Mouse (Mus musculus) liver, embryonic 16.5 days (tissue): ENCODE results near the gene Noto. TPM values are rescaled to one million over a fixed set of nuclear protein-coding genes. Genes with fewer than 3 reads are reported as not detected.
A peak's percentile ranks its signal among the peaks of the same experiment; 100 is the strongest.

Source experiments
- ATAC-seq: fragments of 200-750 bp; cut with Nextera tagmentation; 2 replicates; pipeline ENCODE4 v1.8.0; 2017; ENCODE audit warnings: low read depth, mild to moderate bottlenecking, moderate number of reproducible peaks, moderate library complexity
- H3K27ac ChIP-seq: fragments of 300-500 bp; sonication (generic); 2 replicates; pipeline ENCODE4 v1.5.1; 2014; ENCODE audit warnings: mild to moderate bottlenecking, low read length
- H3K27me3 ChIP-seq: fragments of 300-500 bp; sonication (generic); 2 replicates; pipeline ENCODE4 v1.6.1; 2014; ENCODE audit warnings: low read depth, low read length, mixed read lengths; ENCODE audit not compliant: control insufficient read depth, insufficient read depth
- H3K36me3 ChIP-seq: fragments of 300-500 bp; sonication (generic); 2 replicates; pipeline ENCODE4 v1.6.1; 2014; ENCODE audit warnings: mild to moderate bottlenecking; ENCODE audit not compliant: control insufficient read depth, insufficient read depth
- H3K4me1 ChIP-seq: fragments of 300-500 bp; sonication (generic); 2 replicates; pipeline ENCODE4 v1.6.1; 2014; ENCODE audit warnings: low read depth, low read length, mixed read lengths; ENCODE audit not compliant: control insufficient read depth
- H3K4me2 ChIP-seq: fragments of 300-500 bp; sonication (generic); 2 replicates; pipeline ENCODE4 v1.6.1; 2014; ENCODE audit warnings: low read depth, low read length, mixed read lengths
- H3K4me3 ChIP-seq: fragments of 300-500 bp; sonication (generic); 2 replicates; pipeline ENCODE4 v1.5.1; 2014; ENCODE audit warnings: low read depth, mild to moderate bottlenecking, low read length
- H3K9ac ChIP-seq: fragments of 300-500 bp; sonication (generic); 2 replicates; pipeline ENCODE4 v1.6.1; 2014; ENCODE audit warnings: low read depth, low read length
- H3K9me3 ChIP-seq: fragments of 300-500 bp; sonication (generic); replicated peaks from 2 replicates; pipeline ENCODE4 v1.6.1; 2016; ENCODE audit warnings: low read length; ENCODE audit not compliant: control insufficient read depth
- WGBS: fragments of 180-500 bp; shearing (Covaris S2); extraction: QIAGEN DNeasy Blood & Tissue Kit; methylation state at CpG from one replicate; pipeline ENCODE4 v1.1.7; 2014; ENCODE audit not compliant: insufficient replicate concordance; 5-methylcytosine and 5-hydroxymethylcytosine counted together
- polyA plus RNA-seq: library from polyadenylated mRNA; unstranded; fragments of >200 nt; fragmentation: Nextera tagmentation; extraction: Ambion mirVana; gene quantifications from 2 replicates; pipeline ENCODE4 v1.2.1, GENCODE M21; 2015

Gene Noto
- polyA plus RNA-seq, 1 experiment from 2014 or later = not detected

- 2% methylated on average over 31 of the region's 31 CpGs for WGBS
- H3K4me1 ChIP-seq = no peaks in the 10 kb centered on the region
- no peak overlapping the region for H3K4me2 ChIP-seq
- no peaks in the 10 kb centered on the region for H3K36me3 ChIP-seq
- no peak overlapping the region for H3K9ac ChIP-seq
- no peak overlapping the region for H3K27ac ChIP-seq
- H3K9me3 ChIP-seq = no peaks in the 10 kb centered on the region
- H3K4me3 ChIP-seq = no peak overlapping the region
- peaks cover 41% of the 10 kb centered on the region for H3K27me3 ChIP-seq
- ATAC-seq = no peak
These were observed 14.7 kb upstream of the Noto start for GRCm38 (mm10) chr6:85409003-85409402.

GRCm38 (mm10) chr6:85410771-85411273 lies 12.9 kb upstream of the Noto start:
- Histone ChIP-seq H3K9me3 (no peaks in the 10 kb centered on the region), H3K27ac (no peak overlapping the region), H3K9ac (no peak overlapping the region), H3K36me3 (no peaks in the 10 kb centered on the region), H3K4me2 (no peak overlapping the region), H3K4me1 (no peaks in the 10 kb centered on the region), H3K27me3 (peaks cover 40% of the 10 kb centered on the region), H3K4me3 (no peak overlapping the region)
- no peak for ATAC-seq
- 6% methylated on average over 13 of the region's 13 CpGs for WGBS

GRCm38 (mm10) chr6:85415829-85416228 lies 7.9 kb upstream of the Noto start:
- no peaks in the 10 kb centered on the region for H3K9me3 ChIP-seq
- WGBS = 36% methylated on average over 3 of the region's 3 CpGs
- H3K4me3 ChIP-seq = no peak overlapping the region
- H3K4me1 ChIP-seq = no peaks in the 10 kb centered on the region
- H3K9ac ChIP-seq = no peak overlapping the region
- H3K36me3 ChIP-seq = no peaks in the 10 kb centered on the region
- peaks cover 2% of the 10 kb centered on the region; the same call in 1 of the 2 replicates for H3K27me3 ChIP-seq
- H3K27ac ChIP-seq = no peak overlapping the region
- no peak overlapping the region for H3K4me2 ChIP-seq
- no peak for ATAC-seq

GRCm38 (mm10) chr6:85419150-85419549 lies 4.5 kb upstream of the Noto start:
- H3K4me2 ChIP-seq = no peak overlapping the region
- no peak for ATAC-seq
- H3K9ac ChIP-seq = no peak overlapping the region
- peaks cover 8% of the 10 kb centered on the region for H3K27me3 ChIP-seq
- H3K27ac ChIP-seq = no peak overlapping the region
- H3K4me3 ChIP-seq = no peak overlapping the region
- WGBS = 68% methylated on average over 2 of the region's 2 CpGs
- H3K36me3 ChIP-seq = no peaks in the 10 kb centered on the region
- H3K9me3 ChIP-seq = no peaks in the 10 kb centered on the region
- no peaks in the 10 kb centered on the region for H3K4me1 ChIP-seq

GRCm38 (mm10) chr6:85431274-85431841 lies 7.7 kb downstream of the Noto start:
- Histone ChIP-seq H3K4me1 (peaks cover 17% of the 10 kb centered on the region), H3K27ac (no peak overlapping the region), H3K9ac (peak overlapping the region; percentile 75; the same call in 1 of the 2 replicates), H3K4me2 (peak overlapping the region; percentile 85), H3K9me3 (no peaks in the 10 kb centered on the region), H3K4me3 (peak overlapping the region; percentile 80), H3K36me3 (no peaks in the 10 kb centered on the region), H3K27me3 (no peaks in the 10 kb centered on the region)
- ATAC-seq = peak; percentile 4; the same call in 1 of the 2 replicates
- WGBS = 42% methylated on average over 8 of the region's 8 CpGs

- Histone ChIP-seq H3K27me3 (no peaks in the 10 kb centered on the region), H3K36me3 (no peaks in the 10 kb centered on the region), H3K27ac (no peak within 1 kb of the TSS), H3K9ac (peak within 1 kb of the TSS; percentile 75), H3K4me1 (peaks cover 17% of the 10 kb centered on the region), H3K9me3 (no peaks in the 10 kb centered on the region), H3K4me3 (peak within 1 kb of the TSS; percentile 80), H3K4me2 (peak within 1 kb of the TSS; percentile 85)
- peak; percentile 90 for ATAC-seq
- under 1% methylated on average over 39 of the region's 39 CpGs for WGBS
These were observed 8.3 kb downstream of the Noto start, which contains the start of gene Smyd5 for GRCm38 (mm10) chr6:85431842-85432431. Gene Smyd5 (plus strand): TSS chr6:85431989.

GRCm38 (mm10) chr6:85433865-85434264 lies 10.2 kb downstream of the Noto start:
- Histone ChIP-seq H3K9ac (no peak overlapping the region), H3K27me3 (no peaks in the 10 kb centered on the region), H3K36me3 (peaks cover 5% of the 10 kb centered on the region; the same call in 1 of the 2 replicates), H3K4me1 (peaks cover 17% of the 10 kb centered on the region), H3K4me3 (no peak overlapping the region), H3K4me2 (no peak overlapping the region; the same call in 1 of the 2 replicates), H3K9me3 (no peaks in the 10 kb centered on the region), H3K27ac (0 out of 2 replicates have a peak overlapping the region, but pooled peaks have one; percentile 8)
- WGBS = 44% methylated on average over 5 of the region's 5 CpGs
- ATAC-seq = no peak

- no peaks in the 10 kb centered on the region for H3K9me3 ChIP-seq
- no peak overlapping the region for H3K4me3 ChIP-seq
- no peak overlapping the region for H3K9ac ChIP-seq
- WGBS = 41% methylated on average over 1 of the region's 1 CpGs
- H3K27me3 ChIP-seq = no peaks in the 10 kb centered on the region
- no peak overlapping the region for H3K27ac ChIP-seq
- no peak for ATAC-seq
- peaks cover 17% of the 10 kb centered on the region for H3K4me1 ChIP-seq
- no peak overlapping the region for H3K4me2 ChIP-seq
- H3K36me3 ChIP-seq = peaks cover 5% of the 10 kb centered on the region; the same call in 1 of the 2 replicates
These were observed 12.5 kb downstream of the Noto start for GRCm38 (mm10) chr6:85436204-85436603.

- Histone ChIP-seq H3K4me1 (peaks cover 15% of the 10 kb centered on the region), H3K27ac (no peak overlapping the region), H3K36me3 (peaks cover 5% of the 10 kb centered on the region; the same call in 1 of the 2 replicates), H3K9ac (no peak overlapping the region), H3K9me3 (no peaks in the 10 kb centered on the region), H3K27me3 (no peaks in the 10 kb centered on the region), H3K4me2 (no peak overlapping the region), H3K4me3 (no peak overlapping the region)
- ATAC-seq = no peak
- 69% methylated on average over 5 of the region's 6 CpGs for WGBS
These were observed 12.9 kb downstream of the Noto start for GRCm38 (mm10) chr6:85436631-85437030.
